Mouse (Mus musculus): ENCODE measurements around the gene Nfix.

DNA sequence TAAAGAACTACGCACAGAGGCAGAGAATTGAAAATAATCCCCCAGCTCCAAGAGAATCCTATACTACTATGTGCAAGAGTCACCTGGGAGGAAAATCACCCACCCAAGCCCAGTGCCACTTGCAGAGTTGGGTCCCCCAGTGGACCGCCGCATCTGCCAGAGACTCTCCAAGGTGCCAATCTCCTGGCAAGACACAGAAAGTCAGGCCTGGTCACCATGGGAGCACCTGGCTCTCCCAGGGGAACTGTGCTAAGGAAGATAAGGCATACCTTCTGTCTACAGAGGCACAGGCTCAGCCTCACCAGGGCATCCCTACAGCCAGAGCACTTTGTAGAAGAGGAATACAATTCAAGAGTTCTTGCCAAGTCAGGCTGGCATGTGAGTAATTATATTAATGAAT lies 41.8 kb downstream of the Nfix start:
- TF ChIP-seq TCF12 (IDR thresholded peaks at IDR 0.05; ENCODE audit: insufficient read depth, poor library complexity, severe bottlenecking) (no peak), POLR2A (IDR thresholded peaks at IDR 0.05; ENCODE audit: insufficient read length, low read depth) (no peak), USF1 (IDR thresholded peaks at IDR 0.05; ENCODE audit: low read depth) (no peak), MAX (IDR thresholded peaks at IDR 0.05; ENCODE audit: low read depth) (no peak), POLR2AphosphoS2 (IDR thresholded peaks at IDR 0.05; ENCODE audit: insufficient read length, low read depth) (no peak), CEBPB (IDR thresholded peaks at IDR 0.05; ENCODE audit: insufficient read depth, poor library complexity, severe bottlenecking) (no peak), MYOD1 (IDR thresholded peaks at IDR 0.05; ENCODE audit: control insufficient read depth in 1 of 3, insufficient read length in 2 of 3, low read depth in 2 of 3) (no peak), E2F4 (IDR thresholded peaks at IDR 0.05; ENCODE audit: insufficient read depth) (no peak), REST (IDR thresholded peaks at IDR 0.05; ENCODE audit: insufficient read depth, insufficient read length) (no peak)

Data from myocyte (in vitro differentiated cells).